In the genomic region with DNA sequence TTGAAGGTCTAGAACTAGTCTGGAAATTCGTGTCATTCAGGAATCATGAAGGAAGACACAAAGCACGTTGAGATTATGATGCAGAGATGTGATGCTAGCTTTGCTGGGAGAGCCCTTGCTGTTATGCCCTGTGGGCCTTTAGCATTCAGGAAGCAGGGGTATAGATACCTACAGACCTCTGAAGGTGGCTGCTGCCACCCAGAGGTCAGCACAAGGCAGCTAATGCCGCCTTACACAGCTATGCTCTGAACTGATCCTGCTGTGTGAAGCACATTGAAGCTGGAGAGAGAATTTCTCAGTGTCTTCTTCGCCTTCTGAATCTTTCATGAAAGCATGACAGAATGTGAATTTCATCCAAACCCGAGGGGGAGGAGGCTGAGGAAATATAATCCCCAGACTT, we compare ENCODE assay signal across 9 mouse cellular contexts. TPM values are rescaled to one million over a fixed set of nuclear protein-coding genes. Genes with fewer than 3 reads are reported as not detected.
DNase-seq lines count a peak whose midpoint lies in the region; ATAC-seq and TF ChIP-seq lines count a peak whose summit lies in the region.
"Had no signal": no experiment of that assay in that cellular context is flagged by ENCODE, and none has a peak within 500 bp of the region (broad histone marks: within the 10 kb centered on the region; RNA-seq: fewer than 3 reads in every experiment).

No protein-coding gene starts in this region.

- no peaks in the 10 kb centered on the region for H3K4me1 ChIP-seq in forebrain, embryonic 14.5 days (ENCODE audit: control insufficient read depth, insufficient read depth, low read length)
- peaks cover 2% of the 10 kb centered on the region for H3K4me1 ChIP-seq in forebrain, embryonic 13.5 days
- H3K4me1 ChIP-seq in liver, adult 2 months (ENCODE audit: control insufficient read depth, insufficient read depth, low read length): no peaks in the 10 kb centered on the region
- H3K4me1 ChIP-seq in embryonic fibroblast, embryonic 13.5 days (ENCODE audit: control insufficient read depth, insufficient read depth, low read length): 0 out of 2 replicates have a peak, but pooled peaks cover under 1% of the 10 kb centered on the region

- H3K4me3 ChIP-seq in forebrain, embryonic 14.5 days (ENCODE audit: low read depth, low read length): no peak overlapping the region
- H3K4me3 ChIP-seq in forebrain, embryonic 13.5 days: no peak overlapping the region
- H3K4me3 ChIP-seq in liver, adult 2 months (ENCODE audit: insufficient read depth, low read depth, low read length): no peak overlapping the region
- H3K4me3 ChIP-seq in embryonic fibroblast, embryonic 13.5 days (ENCODE audit: insufficient read depth, low read length): no peak overlapping the region

- peak; percentile 69 for TF ChIP-seq CTCF in liver, adult 2 months (IDR thresholded peaks at IDR 0.05; ENCODE audit: low read depth, low read length)
- TF ChIP-seq CTCF in embryonic fibroblast, embryonic 13.5 days (IDR thresholded peaks at IDR 0.05; ENCODE audit: borderline replicate concordance, insufficient read depth, low read length): peak; percentile 55; the same call in 1 of the 2 replicates

- no peak overlapping the region for H3K4me2 ChIP-seq in forebrain, embryonic 14.5 days (ENCODE audit: low read length)
- H3K4me2 ChIP-seq in forebrain, embryonic 13.5 days: no peak overlapping the region

- H3K9me3 ChIP-seq in forebrain, embryonic 14.5 days (replicated peaks; ENCODE audit: control insufficient read depth, low read length): no peaks in the 10 kb centered on the region
- no peaks in the 10 kb centered on the region for H3K9me3 ChIP-seq in forebrain, embryonic 13.5 days (replicated peaks)

- peak; percentile 33 for DNase-seq in forebrain, embryonic 14.5 days (ENCODE audit: low spot score)
- no peak for DNase-seq in liver, adult 2 months (ENCODE audit: extremely low read depth, low read depth, low spot score)
- DNase-seq in liver (no peak), adipocyte (ENCODE audit: low spot score) (peak; percentile 3)
- DNase-seq in retina, adult 2 months (ENCODE audit: low read depth, low spot score): peak; percentile 37
- DNase-seq in urinary bladder, postnatal 4 days (ENCODE audit: low spot score in 2 of 2): no peak

- no peak overlapping the region for H3K27ac ChIP-seq in forebrain, embryonic 14.5 days (ENCODE audit: low read depth, low read length)
- no peak overlapping the region for H3K27ac ChIP-seq in forebrain, embryonic 13.5 days
- no peak overlapping the region for H3K27ac ChIP-seq in liver, adult 2 months (replicated peaks; ENCODE audit: insufficient read depth, low read depth, low read length)
- H3K27ac ChIP-seq in embryonic fibroblast, embryonic 13.5 days (ENCODE audit: insufficient read depth, low read length): no peak overlapping the region

- ATAC-seq in forebrain, embryonic 14.5 days: no peak
- no peak for ATAC-seq in forebrain, embryonic 13.5 days
- ATAC-seq: Patski had no signal

- H3K27me3 ChIP-seq in forebrain, embryonic 14.5 days (replicated peaks; ENCODE audit: control insufficient read depth, insufficient read depth, low read length): no peaks in the 10 kb centered on the region
- 0 out of 2 replicates have a peak, but pooled peaks cover 2% of the 10 kb centered on the region for H3K27me3 ChIP-seq in forebrain, embryonic 13.5 days
- peaks cover 6% of the 10 kb centered on the region; the same call in 1 of the 2 replicates for H3K27me3 ChIP-seq in liver, adult 2 months (ENCODE audit: control insufficient read depth, insufficient read depth, low read length)

- WGBS in forebrain, embryonic 14.5 days: 21% methylated on average over 5 of the region's 5 CpGs
- whole genome bisulfite sequencing in forebrain, embryonic 13.5 days: 21% methylated on average over 5 of the region's 5 CpGs
- 21% methylated on average over 5 of the region's 5 CpGs for WGBS in liver, adult 2 months

- H3K9ac ChIP-seq in forebrain, embryonic 14.5 days (ENCODE audit: low read length): no peak overlapping the region
- H3K9ac ChIP-seq in forebrain, embryonic 13.5 days: no peak overlapping the region
- no peak overlapping the region for H3K9ac ChIP-seq in liver, adult 2 months (ENCODE audit: low read depth, low read length)

- no peaks in the 10 kb centered on the region for H3K79me2 ChIP-seq in liver, adult 2 months (ENCODE audit: control insufficient read depth, insufficient read depth, low read length)

- H3K36me3 ChIP-seq in forebrain, embryonic 14.5 days (ENCODE audit: control insufficient read depth, insufficient read depth, low read length): no peaks in the 10 kb centered on the region
- H3K36me3 ChIP-seq in forebrain, embryonic 13.5 days (ENCODE audit: poor library complexity, severe bottlenecking): no peaks in the 10 kb centered on the region
- H3K36me3 ChIP-seq in liver, adult 2 months (ENCODE audit: control insufficient read depth, insufficient read depth, low read length): no peaks in the 10 kb centered on the region

- no peak for TF ChIP-seq POLR2A in liver, adult 2 months (IDR thresholded peaks at IDR 0.05; ENCODE audit: extremely low read depth, insufficient read depth, low read length)
- no peak for TF ChIP-seq POLR2A in embryonic fibroblast, embryonic 13.5 days (IDR thresholded peaks at IDR 0.05; ENCODE audit: low read depth, low read length)

RNA-seq across cellular contexts. Expression of gene Syne1, which starts 3.7 kb away (rescaled TPM):
- 3.4 and 5.8 TPM in 2 replicates for polyA plus RNA-seq in forebrain, embryonic 14.5 days (2014; fragmentation: Nextera tagmentation; extraction: Ambion mirVana)
- polyA plus RNA-seq in forebrain, embryonic 13.5 days (2015; fragmentation: Nextera tagmentation; extraction: Ambion mirVana): 2.4 and 3.4 TPM in 2 replicates
- total RNA-seq in liver, adult 2 months (2014; rRNA removed): 26.4 and 33.6 TPM in 2 replicates
- 7.5 and 9.6 TPM in 2 replicates for polyA plus RNA-seq in liver, adult 2 months (2012; rRNA removed)
- 38.7 and 42.6 TPM in 2 replicates for polyA plus RNA-seq in embryonic fibroblast, embryonic 13.5 days (2011; ENCODE audit: insufficient read length, low read depth, missing spikeins)

RNA-seq across cellular contexts. Expression of gene Myct1, which starts 38.6 kb away (rescaled TPM):
- 1.1 and 1.4 TPM in 2 replicates for polyA plus RNA-seq in forebrain, embryonic 14.5 days (2014; fragmentation: Nextera tagmentation; extraction: Ambion mirVana)
- polyA plus RNA-seq in forebrain, embryonic 13.5 days (2015; fragmentation: Nextera tagmentation; extraction: Ambion mirVana): 0.64 and 1.0 TPM in 2 replicates
- 2.5 and 2.8 TPM in 2 replicates for total RNA-seq in liver, adult 2 months (2014; rRNA removed)
- 0.51 and 1.1 TPM in 2 replicates for polyA plus RNA-seq in liver, adult 2 months (2012; rRNA removed)
- polyA plus RNA-seq in embryonic fibroblast, embryonic 13.5 days (2011; ENCODE audit: insufficient read length, low read depth, missing spikeins): 0.18 and 0.57 TPM in 2 replicates
- polyA plus RNA-seq: Patski had no signal

Comparison
In these comparisons a context has a peak if more than half of its experiments do, and no peak if none do; other contexts are left out.
1. DNase-seq: peak in forebrain, embryonic 14.5 days (single experiment), adipocyte (single experiment) and retina, adult 2 months (single experiment); none in liver, adult 2 months (single experiment), liver (single experiment) and urinary bladder, postnatal 4 days (0 of 2).